Mouse (Mus musculus): ENCODE data around the gene Runx1.

Runx1 gene

GRCm38 (mm10) chr16:92825908-92826650, at the start of gene Runx1:
Gene Runx1 (minus strand): TSS chr16:92826149.
- peak; percentile 83 for DNase-seq (ENCODE audit: low read depth)

GRCm38 (mm10) chr16:92874015-92874414, 48.1 kb upstream of the Runx1 start:
- no peak for DNase-seq (ENCODE audit: low read depth)

- no peak for DNase-seq (ENCODE audit: low read depth)
Measured at GRCm38 (mm10) chr16:92871728-92872127, 45.8 kb upstream of the Runx1 start.

- no peak for DNase-seq (ENCODE audit: low read depth)
Measured at GRCm38 (mm10) chr16:92868550-92868949, 42.6 kb upstream of the Runx1 start.

GRCm38 (mm10) chr16:92867261-92867935, 41.4 kb upstream of the Runx1 start:
- DNase-seq (ENCODE audit: low read depth), result no peak

GRCm38 (mm10) chr16:92865314-92865713, 39.4 kb upstream of the Runx1 start:
- no peak for DNase-seq (ENCODE audit: low read depth)

GRCm38 (mm10) chr16:92864191-92864590, 38.2 kb upstream of the Runx1 start:
- DNase-seq (ENCODE audit: low read depth), result no peak

GRCm38 (mm10) chr16:92863179-92863578, 37.2 kb upstream of the Runx1 start:
- DNase-seq (ENCODE audit: low read depth), result no peak

GRCm38 (mm10) chr16:92862430-92862829, 36.5 kb upstream of the Runx1 start:
- DNase-seq (ENCODE audit: low read depth), result no peak

- no peak for DNase-seq (ENCODE audit: low read depth)
Measured at GRCm38 (mm10) chr16:92861571-92861970, 35.6 kb upstream of the Runx1 start.

- DNase-seq (ENCODE audit: low read depth), result no peak
Measured at GRCm38 (mm10) chr16:92860649-92861048, 34.7 kb upstream of the Runx1 start.

GRCm38 (mm10) chr16:92856779-92857178, 30.8 kb upstream of the Runx1 start:
- DNase-seq (ENCODE audit: low read depth), result no peak

- no peak for DNase-seq (ENCODE audit: low read depth)
Measured at GRCm38 (mm10) chr16:92852276-92852675, 26.3 kb upstream of the Runx1 start.

GRCm38 (mm10) chr16:92850416-92850815, 24.5 kb upstream of the Runx1 start:
- no peak for DNase-seq (ENCODE audit: low read depth)

GRCm38 (mm10) chr16:92847762-92848300, 21.9 kb upstream of the Runx1 start:
- DNase-seq (ENCODE audit: low read depth), result no peak

GRCm38 (mm10) chr16:92845244-92846225, 19.6 kb upstream of the Runx1 start:
- no peak for DNase-seq (ENCODE audit: low read depth)

- DNase-seq (ENCODE audit: low read depth), result no peak
Measured at GRCm38 (mm10) chr16:92838709-92839108, 12.8 kb upstream of the Runx1 start.

GRCm38 (mm10) chr16:92831341-92831740, 5.4 kb upstream of the Runx1 start:
- no peak for DNase-seq (ENCODE audit: low read depth)

GRCm38 (mm10) chr16:92830479-92830878, 4.5 kb upstream of the Runx1 start:
- DNase-seq (ENCODE audit: low read depth), result no peak

- no peak for DNase-seq (ENCODE audit: low read depth)
Measured at GRCm38 (mm10) chr16:92828308-92828862, 2.4 kb upstream of the Runx1 start.

- DNase-seq (ENCODE audit: low read depth), result no peak
Measured at GRCm38 (mm10) chr16:92827663-92828307, 1.8 kb upstream of the Runx1 start.
